Mouse (Mus musculus): Measurements from ENCODE around the gene Aldh18a1.

GRCm38 (mm10) chr19:40511100-40511439, 77.2 kb downstream of the Aldh18a1 start:
- TF ChIP-seq POLR2A (IDR thresholded peaks at IDR 0.05; ENCODE audit: borderline replicate concordance, extremely low read depth, low read depth, low read length) (no peak), CTCF (IDR thresholded peaks at IDR 0.05; ENCODE audit: insufficient read depth, low read length) (no peak)

Measured in lung, adult 2 months (tissue).